Mouse (Mus musculus) layer of hippocampus, postnatal 25 days (tissue): ENCODE results near the gene Folr2. TPM values are rescaled to one million over a fixed set of nuclear protein-coding genes. Genes with fewer than 3 reads are reported as not detected.

ENCODE experiments used
- DNase-seq, 2 experiments: peaks; one replicate each; pipeline ENCODE4 v3.0.0; 2022; ENCODE audit warnings: mixed read lengths in 2 of 2, low spot score in 1 of 2; ENCODE audit errors: extremely low spot score in 1 of 2
- total RNA-seq, 2 experiments: library from RNA; stranded (reverse); gene quantifications; 2 replicates each; pipeline ENCODE4 v1.2.3; 2021

Gene Folr2
- under 1 TPM in 1 of 2 experiments, not detected in 1; 0.71 TPM for total RNA-seq

DNA sequence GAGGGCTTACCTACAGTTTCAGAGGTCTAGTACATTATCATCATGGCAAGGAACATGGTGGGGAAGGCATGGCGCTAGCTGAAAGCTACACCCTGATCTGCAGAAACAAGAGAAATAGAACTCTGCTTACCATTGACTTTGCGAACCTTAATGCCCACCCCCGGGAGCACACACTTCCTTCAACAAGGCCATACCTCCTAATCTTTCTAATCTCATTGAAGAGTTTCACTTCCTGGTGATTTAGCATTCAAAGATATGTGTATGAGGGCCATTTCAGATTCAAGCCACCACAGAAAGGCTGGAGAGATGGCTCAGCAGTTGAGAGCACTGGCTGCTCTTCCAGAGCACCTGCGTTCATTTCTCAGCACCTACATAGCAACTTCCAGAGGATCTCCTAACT, at the start of gene Folr2:
Folr2 (minus strand) TSS at position 101 of the 400 bp plus-strand sequence.
- no peak for DNase-seq

DNA sequence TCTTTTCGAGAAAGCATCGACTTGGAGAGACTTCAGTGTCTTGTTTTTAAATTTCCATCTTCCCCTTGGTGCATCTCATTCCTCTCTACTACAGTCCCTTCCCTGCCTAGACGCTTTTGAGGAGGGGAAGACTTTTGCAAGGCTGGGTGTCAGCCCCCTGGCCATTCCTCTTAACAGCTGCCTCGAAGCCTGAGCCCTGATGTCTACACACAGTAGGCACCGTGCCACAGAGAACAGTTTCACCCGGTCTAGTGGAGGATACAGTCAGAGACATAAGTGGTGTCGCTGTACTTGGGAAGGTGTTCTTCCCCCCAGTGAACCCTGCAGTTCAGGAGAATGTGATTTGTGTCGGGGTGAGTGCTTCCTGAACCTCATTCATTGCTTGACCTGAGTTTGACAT, 49.7 kb upstream of the Folr2 start:
- no peak for DNase-seq

DNA sequence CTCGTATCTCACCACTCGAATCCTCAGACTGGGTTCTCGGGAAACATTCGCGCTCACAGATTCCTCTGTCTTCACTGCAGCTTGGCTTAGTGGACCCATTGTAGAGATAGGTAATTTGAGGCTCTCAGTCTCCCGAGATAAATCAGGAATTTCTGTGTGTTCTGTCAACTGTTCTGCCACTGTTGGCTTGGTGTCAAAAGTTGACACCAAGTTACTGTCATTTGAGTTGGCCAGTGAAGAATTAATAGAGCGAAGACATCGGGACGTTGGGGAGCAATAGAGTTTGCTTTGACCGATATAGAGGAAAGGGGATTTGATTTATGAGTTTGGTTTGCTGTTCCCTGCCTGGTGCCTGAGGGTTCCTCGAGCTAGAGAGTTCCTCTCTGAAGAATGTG, 49.3 kb upstream of the Folr2 start, which contains the start of gene Tomt:
Tomt (minus strand) TSS at position 73 of the 395 bp plus-strand sequence.
- DNase-seq: no peak

- DNase-seq: peak; percentile 96 to 97
Observed at GRCm38 (mm10) chr7:101905561-101906286, 48.7 kb upstream of the Folr2 start, which contains the start of gene Lamtor1. Gene Lamtor1, plus strand, starts transcription at chr7:101905904.

- no peak for DNase-seq
Observed at GRCm38 (mm10) chr7:101902846-101903245, 45.9 kb upstream of the Folr2 start.

DNA sequence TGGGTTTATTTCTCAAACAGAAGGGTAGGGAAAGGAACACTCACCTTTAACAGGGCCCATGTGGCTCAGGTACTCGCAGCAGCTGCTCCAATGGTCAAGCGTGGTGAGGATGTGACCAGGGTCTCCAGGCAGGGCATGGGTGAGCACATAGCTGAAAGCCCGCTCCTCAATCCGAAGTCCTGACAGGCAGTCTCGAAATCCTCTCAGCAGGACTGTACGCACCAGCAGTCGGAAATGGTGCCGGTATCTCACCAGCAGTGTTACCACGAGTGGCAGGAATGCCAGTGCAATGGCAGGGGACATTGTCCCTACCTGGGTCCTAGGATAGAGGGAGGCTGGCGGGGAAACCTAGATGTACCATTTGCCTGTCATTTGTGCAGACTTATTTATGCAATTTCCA, 45.0 kb upstream of the Folr2 start:
- no peak for DNase-seq

DNA sequence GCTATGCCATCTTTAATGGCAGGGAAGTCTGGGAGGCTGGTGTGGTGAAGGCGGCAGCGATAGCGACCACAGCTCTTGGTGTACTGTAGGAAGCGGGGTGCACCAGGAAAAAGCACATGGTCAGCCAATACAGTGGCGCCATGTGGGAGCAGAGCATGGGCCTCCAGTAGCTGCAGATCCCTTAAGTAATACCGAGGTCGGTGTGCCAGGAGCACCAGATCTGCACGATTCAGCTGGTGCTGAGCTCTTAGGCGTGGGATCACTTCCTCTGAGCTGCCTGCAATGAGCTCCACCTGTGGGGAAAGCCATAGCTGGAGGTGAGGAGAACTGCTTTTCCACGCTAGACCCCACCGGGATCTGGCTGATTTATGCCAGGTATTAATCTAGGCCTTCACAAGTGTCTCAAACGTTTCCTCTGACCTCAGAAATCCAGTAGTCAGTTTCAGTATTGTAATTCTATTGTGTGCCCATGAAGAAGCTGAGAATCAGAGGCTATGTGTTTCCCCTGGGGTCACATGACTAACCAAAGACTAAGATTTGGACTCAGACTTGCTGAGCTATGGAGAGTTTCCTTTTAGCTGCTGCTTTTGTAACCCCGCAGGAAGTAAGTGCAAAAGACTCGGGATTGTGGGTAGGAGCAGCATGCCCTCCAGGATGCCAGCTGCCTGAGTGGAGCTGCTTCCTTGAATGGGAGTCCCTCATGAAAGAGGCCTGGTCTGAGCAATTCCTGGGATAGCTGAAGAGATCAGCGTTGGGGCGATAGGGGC, 43.5 kb upstream of the Folr2 start:
- no peak for DNase-seq

DNA sequence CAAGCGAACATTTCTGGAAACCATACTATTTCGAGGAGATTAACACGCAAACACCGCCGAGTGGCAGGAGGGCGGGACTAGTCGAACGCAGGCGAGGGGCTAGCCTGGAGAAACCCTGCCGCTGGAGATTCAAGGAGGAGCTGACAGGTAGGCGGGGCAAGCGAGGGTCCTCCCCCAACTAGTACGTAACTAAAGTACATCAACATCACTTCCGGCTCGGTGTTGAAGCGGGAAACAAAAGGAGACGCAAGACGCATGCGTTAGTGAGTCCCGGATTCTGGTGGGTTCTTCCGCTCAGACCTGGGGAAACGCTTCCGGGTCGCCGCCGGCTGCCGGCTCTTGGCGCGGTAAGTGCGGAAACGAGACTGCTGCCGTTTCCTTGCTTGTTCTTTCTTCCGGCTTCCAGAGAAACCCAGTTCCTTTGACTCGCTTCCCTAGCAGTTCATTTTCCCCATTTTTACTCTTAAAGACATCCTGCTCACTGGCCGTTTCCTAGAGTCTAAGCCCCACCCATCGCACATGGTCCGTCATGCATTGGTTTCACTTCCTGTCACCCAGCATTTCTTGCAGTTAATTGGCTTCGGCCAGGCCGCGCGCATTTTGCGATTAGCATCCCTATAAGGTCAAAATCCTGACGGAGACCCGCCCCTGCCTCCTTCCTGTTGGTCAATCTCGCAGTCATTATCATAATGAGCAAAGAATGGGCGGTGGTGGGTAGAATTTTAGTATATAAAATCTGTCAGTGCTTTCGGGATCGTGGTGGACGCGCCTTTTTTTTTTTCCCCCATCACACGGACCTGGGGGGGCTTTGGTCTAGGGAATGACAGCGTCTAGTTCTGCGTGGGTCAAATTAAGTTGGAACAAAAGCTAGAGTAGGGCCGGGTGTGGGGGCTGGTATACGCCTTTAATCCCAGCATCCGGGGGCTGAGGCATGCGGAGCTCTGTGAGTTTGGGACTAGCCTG, 39.4 kb upstream of the Folr2 start:
- peak; percentile 79 to 88 for DNase-seq

DNA sequence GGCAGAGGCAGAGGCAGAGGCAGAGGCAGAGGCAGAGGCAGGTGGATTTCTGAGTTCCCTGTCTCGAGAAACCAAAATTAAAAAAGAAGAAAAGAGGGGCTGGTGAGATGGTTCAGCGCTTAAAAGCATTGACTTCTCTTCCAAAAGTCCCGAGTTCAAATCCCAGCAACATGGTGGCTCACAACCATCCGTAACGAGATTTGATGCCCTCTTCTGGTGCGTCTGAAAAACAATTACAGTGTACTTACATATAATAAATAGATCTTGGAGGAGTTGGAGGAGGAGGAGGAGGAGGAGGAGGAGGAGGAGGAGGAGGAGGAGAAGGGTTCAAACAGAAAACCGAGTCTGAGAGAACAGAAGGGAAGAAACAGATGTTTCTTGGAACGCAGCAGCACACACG, 38.7 kb upstream of the Folr2 start:
- DNase-seq: no peak

DNA sequence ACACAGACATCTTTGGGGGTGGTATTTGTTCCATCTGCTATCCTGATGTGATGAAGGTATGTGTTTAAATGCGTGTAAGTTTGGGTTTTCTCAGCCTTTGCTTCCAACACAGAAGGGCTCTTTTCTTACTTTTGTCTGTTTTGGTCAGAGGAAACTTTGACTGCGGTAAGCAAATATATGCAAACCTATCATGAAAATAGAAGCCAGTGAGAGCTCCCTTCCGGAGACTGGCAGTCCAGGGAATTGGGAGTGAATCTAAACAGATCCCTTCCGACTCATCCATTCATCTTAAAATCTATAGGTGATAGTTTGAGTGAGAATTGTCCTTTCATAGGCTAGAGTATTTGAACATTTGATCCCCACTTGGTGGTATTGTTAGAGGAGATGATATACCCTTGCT, 31.5 kb upstream of the Folr2 start:
- no peak for DNase-seq

- DNase-seq: no peak
Observed at GRCm38 (mm10) chr7:101886274-101886673, 29.3 kb upstream of the Folr2 start.

DNA sequence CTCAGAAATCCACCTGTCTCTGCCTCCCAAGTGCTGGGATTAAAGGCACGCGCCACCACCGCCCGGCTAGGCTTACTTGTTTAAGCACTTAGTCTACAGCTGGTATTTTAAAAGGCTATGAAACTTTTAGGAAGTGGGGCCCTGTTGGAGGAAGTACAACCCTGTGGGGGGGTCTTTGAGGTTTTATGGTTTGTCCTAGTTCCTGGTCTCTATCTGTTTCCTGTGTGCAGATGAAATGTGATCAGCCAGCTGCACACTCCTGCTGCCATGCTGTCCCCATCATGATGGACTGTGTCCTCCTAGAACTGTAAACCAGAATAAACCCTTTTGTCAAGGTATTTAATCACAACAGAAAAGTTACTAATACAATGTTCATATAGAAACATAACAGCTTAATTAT, 27.2 kb upstream of the Folr2 start:
- DNase-seq: no peak

DNA sequence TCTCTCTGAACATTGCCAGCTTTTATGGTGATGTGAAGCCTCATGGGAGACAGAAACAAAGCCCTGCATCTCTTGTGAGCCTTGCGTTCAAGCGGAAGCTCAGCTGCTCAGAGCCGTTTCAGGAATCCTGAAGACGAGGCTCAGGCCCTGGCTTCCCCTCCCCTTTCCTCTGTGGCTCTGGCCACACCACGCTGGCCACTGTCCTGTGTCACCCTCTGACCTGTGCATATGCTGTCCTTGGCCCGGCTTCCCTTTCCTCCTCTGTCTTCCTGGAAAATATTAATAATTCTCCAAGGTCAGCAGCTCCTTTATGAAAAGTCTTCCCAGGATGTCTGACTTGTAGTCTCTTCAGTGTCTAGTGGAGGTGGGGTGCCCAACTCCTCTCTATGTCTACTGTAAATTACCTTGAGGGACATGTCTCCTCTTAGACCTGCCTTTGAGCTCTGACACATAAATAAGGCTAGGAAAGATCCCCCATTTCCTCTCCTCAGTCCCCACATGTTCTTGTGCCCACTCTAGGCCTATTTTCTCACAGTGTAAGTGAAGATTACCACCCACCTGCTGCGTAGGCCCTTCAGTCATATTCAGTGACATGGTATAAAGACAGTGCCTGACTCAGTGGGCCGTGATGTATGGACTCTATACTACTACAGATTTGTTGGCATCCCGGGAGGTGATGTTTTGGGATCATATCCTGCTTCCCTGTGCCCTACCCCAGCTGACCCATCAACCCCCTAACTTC, 25.6 kb upstream of the Folr2 start:
- DNase-seq: no peak

DNA sequence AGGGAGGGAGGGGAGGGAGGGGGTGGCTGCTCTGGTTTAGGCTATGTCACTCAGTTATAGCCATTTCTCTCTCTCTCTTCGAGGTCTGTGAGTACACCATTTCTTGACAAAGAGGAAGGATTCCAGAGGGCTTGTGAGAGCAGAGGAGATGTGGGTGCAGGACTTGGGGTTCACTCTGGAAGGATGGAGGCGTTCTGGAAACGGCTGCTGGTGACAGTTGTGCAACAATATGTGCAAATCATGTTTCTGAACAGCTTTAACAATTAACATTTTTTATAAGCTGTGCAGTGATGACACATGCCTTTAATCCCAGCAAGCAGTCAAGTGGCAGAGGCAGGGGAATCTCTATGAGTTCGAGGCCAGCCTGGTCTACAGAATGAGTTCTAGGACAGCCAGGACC, 23.9 kb upstream of the Folr2 start:
- DNase-seq: peak in 1 of 2 experiments; percentile 23

DNA sequence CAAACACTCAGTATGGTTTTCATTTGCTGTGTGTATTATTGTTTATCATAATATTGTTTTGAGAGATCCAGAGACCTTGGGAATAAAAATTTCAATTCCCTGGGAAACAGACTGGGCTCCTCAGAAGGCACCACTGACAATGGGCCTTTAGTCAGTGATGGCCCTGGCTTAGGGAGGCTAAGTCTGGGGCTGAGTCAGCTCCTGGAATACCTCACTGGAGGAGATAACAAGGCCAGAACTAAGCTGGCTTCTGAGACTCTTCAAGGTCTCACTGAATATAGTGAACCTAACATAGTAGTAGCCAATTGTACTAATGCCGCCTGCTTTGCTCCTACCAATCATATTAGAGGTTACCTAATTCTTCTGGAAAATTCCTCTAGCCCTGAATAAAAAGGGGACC, 19.0 kb upstream of the Folr2 start:
- DNase-seq: no peak

DNA sequence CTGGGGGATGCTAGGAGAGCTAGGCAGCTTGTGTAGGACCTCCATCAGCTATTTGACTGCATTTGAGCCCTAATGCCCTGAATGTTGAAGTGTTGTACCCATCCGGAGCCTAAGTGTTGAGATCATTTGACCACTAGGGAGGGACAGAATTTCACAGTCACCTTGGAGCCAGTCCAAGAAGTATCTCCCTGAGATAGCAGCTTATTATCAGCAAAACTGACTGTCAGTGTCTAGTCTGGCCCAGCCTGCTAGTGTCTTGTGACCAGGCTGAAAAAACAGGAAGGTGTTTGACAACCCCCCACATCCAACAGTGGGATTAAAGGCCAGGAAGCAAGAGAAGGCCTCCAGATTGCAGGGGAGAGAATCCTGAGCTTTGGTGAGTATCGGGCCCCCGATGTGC, 14.3 kb upstream of the Folr2 start:
- DNase-seq: no peak

GRCm38 (mm10) chr7:101870629-101871028, 13.6 kb upstream of the Folr2 start, which contains the start of gene Folr1:
Gene Folr1, minus strand, starts transcription at chr7:101870788.
- DNase-seq: no peak

GRCm38 (mm10) chr7:101869163-101869500, 12.1 kb upstream of the Folr2 start:
- DNase-seq: no peak

DNA sequence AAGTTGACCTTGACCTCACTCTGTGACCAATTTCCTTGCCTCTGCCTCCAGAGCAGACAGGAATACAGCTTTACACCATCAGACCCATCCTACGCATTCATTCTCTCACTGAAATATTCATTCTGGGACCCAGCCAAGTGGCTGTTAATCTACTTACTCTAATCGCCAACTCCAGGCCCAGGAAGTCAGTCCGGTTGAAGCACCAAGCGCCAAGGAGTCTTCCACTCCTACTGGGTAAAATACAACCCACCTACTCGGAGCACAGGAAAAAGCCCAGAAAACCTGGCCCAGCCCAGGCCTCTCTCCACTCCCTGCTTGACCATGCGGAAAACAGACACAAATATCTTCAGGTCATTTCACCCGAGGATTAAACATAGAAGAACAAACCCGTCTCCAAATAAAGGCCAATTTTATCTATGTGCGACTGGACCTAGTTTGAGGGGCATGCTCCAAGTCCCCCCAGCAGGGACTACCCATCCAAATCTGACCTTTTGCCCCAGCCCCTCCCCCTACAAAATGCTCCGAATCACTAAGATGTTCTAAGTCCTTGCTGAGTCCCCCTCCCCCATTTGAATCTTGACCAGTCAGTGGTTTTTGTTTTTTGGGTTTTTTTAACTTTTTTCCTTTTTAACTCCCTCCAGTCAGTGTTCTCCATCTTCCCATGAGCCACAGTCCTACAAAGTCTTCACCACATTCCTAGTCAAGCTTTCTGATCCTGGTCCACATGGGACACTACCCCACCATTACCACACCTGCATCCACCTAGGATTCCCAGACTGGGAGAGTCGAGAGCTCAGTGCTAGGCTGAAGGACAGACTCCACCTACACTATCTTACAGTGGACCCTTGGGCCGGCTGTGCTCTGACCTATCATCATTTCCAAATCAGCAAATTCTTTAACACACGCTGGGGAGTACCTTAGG, 11.5 kb upstream of the Folr2 start:
- no peak for DNase-seq
